Mouse (Mus musculus): ENCODE results near the gene Spata13. TPM values are rescaled to one million over a fixed set of nuclear protein-coding genes. Genes with fewer than 3 reads are reported as not detected.
A peak's percentile ranks its signal among the peaks of the same experiment; 100 is the strongest.

Spata13 gene
- total RNA-seq, 2 experiments from 2014 or later: 3.8 to 4.3 TPM

- no peak for DNase-seq
- intact Hi-C loops (cut with DNase I): loop anchor here (5.0 kb wide), 1 partner anchor 56 kb away; the partner anchor contains the start of gene C1qtnf9
- peak; percentile 56 for TF ChIP-seq CTCF (IDR thresholded peaks at IDR 0.05)
- H3K27ac ChIP-seq: no peak overlapping the region
- H3K4me3 ChIP-seq: no peak overlapping the region
Measured at GRCm38 (mm10) chr14:60711590-60712288, 77.9 kb downstream of the Spata13 start.

DNA sequence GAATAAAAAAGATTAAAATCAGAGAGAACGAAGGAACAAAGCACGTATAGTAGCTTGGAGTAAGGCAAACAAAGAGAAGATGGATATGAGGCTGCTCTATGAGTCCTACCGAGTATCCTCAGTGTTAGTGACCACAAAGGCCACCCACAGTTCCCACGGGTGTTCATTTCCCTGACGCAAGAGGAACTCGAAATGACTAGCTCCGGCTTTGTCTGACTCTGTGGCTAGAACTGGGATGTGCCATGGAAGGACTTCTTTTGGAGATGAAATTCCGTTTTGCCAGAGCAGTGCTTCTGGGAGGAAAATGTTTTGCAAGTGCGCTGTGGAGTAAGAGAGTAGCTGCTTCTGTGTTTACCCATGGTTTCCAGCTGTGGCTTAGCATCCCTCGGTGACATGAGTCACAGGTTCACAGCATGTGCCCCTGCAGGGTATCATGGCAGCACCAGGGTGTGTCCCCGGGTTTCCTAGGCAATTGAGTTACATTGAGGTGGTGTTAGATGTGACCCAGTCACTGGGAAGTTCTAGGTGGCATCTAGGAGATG, 78.6 kb downstream of the Spata13 start:
- Histone ChIP-seq H3K27ac (no peak overlapping the region), H3K4me3 (no peak overlapping the region)
- no peak for TF ChIP-seq CTCF (IDR thresholded peaks at IDR 0.05)
- intact Hi-C loops (cut with DNase I): loop anchor here (5.0 kb wide), 1 partner anchor 55 kb away; the partner anchor contains the start of gene C1qtnf9
- DNase-seq: no peak

GRCm38 (mm10) chr14:60715686-60716085, 81.9 kb downstream of the Spata13 start:
- no peak for DNase-seq
- no peak for TF ChIP-seq CTCF (IDR thresholded peaks at IDR 0.05)
- H3K4me3 ChIP-seq: no peak overlapping the region
- intact Hi-C loops (cut with DNase I): no loop called here
- peak overlapping the region; percentile 40; the same call in 1 of the 2 replicates for H3K27ac ChIP-seq

DNA sequence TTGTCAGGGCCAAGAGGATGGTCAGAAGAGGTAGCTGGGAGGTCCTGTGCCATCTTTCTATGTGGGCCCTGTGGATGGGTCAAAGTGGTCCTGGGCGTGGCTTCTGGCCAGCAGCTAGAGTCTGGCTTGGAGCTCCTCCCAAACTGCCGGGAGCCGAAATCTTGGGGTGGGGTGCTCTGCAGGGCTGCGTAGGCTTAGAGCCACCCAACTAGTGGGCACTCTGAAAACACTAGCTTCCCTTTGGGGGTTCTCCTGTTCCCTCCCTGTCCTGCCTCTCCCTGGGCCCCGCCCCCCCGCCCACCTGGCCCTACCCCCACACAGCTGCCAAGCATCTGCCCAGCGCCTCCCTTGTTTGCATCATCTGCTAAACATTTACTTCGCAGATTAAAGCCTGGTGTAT, 87.5 kb downstream of the Spata13 start:
- no peak overlapping the region for H3K27ac ChIP-seq
- intact Hi-C loops (cut with DNase I): no loop called here
- no peak for TF ChIP-seq CTCF (IDR thresholded peaks at IDR 0.05)

GRCm38 (mm10) chr14:60721938-60722337, 88.1 kb downstream of the Spata13 start:
- no peak for DNase-seq
- H3K4me3 ChIP-seq: no peak overlapping the region
- H3K27ac ChIP-seq: no peak overlapping the region
- TF ChIP-seq CTCF (IDR thresholded peaks at IDR 0.05): no peak
- intact Hi-C loops (cut with DNase I): no loop called here

More for the DNA sequence above, 87.5 kb downstream of the Spata13 start:
- H3K4me3 ChIP-seq: no peak overlapping the region
- DNase-seq: no peak

- intact Hi-C loops (cut with DNase I): no loop called here
- Histone ChIP-seq H3K27ac (no peak overlapping the region), H3K4me3 (no peak overlapping the region)
- no peak for DNase-seq
- no peak for TF ChIP-seq CTCF (IDR thresholded peaks at IDR 0.05)
Measured at GRCm38 (mm10) chr14:60726091-60726490, 92.3 kb downstream of the Spata13 start.

DNA sequence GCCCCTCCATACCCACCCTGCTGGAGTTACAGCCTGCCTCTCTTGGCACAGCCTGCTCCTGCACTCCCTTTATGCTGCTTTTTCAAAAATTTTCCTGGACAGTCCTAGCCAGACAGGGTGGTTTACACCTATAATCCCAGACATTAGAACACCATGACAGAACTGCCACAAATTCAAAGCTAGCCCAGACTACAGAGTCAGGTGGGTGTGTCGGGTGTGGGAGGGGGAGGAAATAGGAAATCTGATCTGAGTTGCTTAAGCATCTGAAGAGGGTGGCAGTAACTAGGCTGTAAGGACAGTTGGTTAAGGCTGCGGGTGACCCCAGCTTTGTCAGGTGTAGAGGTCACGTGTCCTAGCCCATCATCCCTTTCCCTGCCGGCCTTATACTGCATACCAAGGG, 93.3 kb downstream of the Spata13 start:
- no peak for DNase-seq
- no peak overlapping the region for H3K27ac ChIP-seq
- no peak for TF ChIP-seq CTCF (IDR thresholded peaks at IDR 0.05)
- intact Hi-C loops (cut with DNase I): no loop called here
- H3K4me3 ChIP-seq: no peak overlapping the region

- Histone ChIP-seq H3K4me3 (no peak overlapping the region), H3K27ac (no peak overlapping the region)
- DNase-seq: no peak
- TF ChIP-seq CTCF (IDR thresholded peaks at IDR 0.05): no peak
- intact Hi-C loops (cut with DNase I): no loop called here
Measured at GRCm38 (mm10) chr14:60732081-60732480, 98.3 kb downstream of the Spata13 start.

- intact Hi-C loops (cut with DNase I): no loop called here
- DNase-seq: peak; percentile 66
Measured at GRCm38 (mm10) chr14:60732787-60733186, 99.0 kb downstream of the Spata13 start.

DNA sequence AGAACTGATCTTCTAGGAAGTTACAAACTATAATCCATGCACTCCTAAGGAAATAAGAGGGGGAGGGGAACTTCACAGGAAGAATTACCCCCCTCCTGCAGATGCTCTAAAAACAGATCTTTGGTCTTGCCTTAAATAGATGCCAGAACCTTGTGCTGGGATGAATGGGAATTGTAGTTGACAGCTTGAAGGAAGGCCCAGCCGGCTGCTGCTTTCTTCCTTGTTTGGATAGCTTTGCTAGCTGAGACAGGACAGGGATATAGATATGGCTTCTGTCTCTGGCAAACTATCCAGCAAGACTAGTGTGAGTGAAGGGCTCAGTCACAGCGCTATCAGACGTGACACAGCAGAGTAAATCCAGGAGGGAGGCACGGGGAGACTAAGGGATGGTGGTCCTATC, 99.9 kb downstream of the Spata13 start:
- Histone ChIP-seq H3K4me3 (peak overlapping the region; percentile 51), H3K27ac (peak overlapping the region; percentile 46)
- intact Hi-C loops (cut with DNase I): no loop called here
- DNase-seq: no peak
- TF ChIP-seq CTCF (IDR thresholded peaks at IDR 0.05): no peak

More at GRCm38 (mm10) chr14:60732787-60733186, 99.0 kb downstream of the Spata13 start:
- Histone ChIP-seq H3K4me3 (peak overlapping the region; percentile 51), H3K27ac (peak overlapping the region; percentile 64)
- no peak for TF ChIP-seq CTCF (IDR thresholded peaks at IDR 0.05)

GRCm38 (mm10) chr14:60735206-60735605, 101.4 kb downstream of the Spata13 start:
- intact Hi-C loops (cut with DNase I): no loop called here
- TF ChIP-seq CTCF (IDR thresholded peaks at IDR 0.05): no peak
- DNase-seq: peak; percentile 63
- Histone ChIP-seq H3K4me3 (no peak overlapping the region), H3K27ac (peak overlapping the region; percentile 38; the same call in 1 of the 2 replicates)

DNA sequence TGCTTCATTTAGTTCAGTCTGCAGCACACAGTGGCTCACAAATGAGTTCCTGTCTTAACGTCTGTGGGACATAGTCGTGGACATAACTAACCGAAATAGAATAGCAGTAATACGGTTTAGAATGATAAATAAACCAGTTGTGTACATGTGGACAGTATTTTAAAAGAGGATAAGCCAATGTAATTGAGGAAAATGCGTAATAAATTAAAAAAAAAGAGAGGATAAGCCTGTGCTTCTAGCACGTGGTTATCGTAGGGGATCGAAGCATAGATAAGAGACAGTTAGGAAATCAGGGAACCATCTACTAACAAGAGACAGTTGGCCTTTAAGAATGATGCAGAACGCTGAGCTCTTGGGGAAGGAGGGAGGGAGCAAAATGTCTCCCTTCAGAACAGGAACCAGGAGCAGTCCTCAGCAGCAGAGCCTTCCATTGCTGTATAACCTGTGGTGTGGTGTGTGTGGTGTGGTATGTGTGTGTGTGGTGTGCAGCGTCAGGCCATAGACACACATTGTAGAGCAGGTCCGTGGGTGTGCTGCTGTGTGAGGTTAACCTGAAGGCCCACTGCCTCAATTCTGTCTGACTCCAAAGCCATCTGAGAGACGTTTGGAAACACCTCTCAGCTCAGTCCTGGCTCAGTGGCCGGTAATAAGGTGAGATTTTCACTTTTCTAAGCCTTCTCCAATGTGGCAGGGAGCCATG, 102.2 kb downstream of the Spata13 start:
- no peak for TF ChIP-seq CTCF (IDR thresholded peaks at IDR 0.05)
- H3K4me3 ChIP-seq: peak overlapping the region; percentile 42
- DNase-seq: no peak
- H3K27ac ChIP-seq: peak overlapping the region; percentile 75
- intact Hi-C loops (cut with DNase I): no loop called here

DNA sequence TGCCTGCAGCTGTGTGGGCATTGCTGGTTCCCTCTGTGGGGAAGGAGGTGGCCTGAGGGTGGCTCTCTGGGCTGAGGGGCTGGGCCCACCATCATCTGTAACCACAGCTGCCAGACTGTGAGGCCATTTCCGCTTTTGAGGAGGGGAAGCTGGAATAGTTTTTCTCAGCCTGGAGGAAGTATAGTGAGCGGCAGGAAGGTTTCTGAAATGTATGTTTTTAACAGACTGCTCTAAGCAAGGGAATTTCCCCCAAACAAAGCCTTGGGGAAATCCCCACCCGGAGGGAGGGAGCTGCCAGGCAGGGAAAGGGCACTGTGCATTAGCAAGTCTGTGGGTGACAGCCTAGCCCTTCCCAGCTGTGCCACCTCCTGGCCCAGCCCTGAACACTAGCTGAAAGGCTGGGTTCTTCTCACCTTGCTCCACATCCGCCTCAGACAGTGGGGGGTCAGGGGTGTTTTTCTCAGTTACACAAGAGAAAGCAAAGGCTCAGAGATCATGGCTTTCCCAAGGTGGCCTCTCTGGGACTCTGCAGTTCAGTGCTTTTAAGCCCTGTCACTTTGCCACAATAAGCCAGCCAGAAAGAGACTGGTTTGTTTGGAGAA, 102.9 kb downstream of the Spata13 start:
- TF ChIP-seq CTCF (IDR thresholded peaks at IDR 0.05): no peak
- Histone ChIP-seq H3K27ac (peak overlapping the region; percentile 75), H3K4me3 (peak overlapping the region; percentile 42)
- intact Hi-C loops (cut with DNase I): no loop called here
- DNase-seq: peak; percentile 39

All from gastrocnemius, adult 2 months (tissue).